ENCODE assay signal across 8 mouse cellular contexts in the genomic region with DNA sequence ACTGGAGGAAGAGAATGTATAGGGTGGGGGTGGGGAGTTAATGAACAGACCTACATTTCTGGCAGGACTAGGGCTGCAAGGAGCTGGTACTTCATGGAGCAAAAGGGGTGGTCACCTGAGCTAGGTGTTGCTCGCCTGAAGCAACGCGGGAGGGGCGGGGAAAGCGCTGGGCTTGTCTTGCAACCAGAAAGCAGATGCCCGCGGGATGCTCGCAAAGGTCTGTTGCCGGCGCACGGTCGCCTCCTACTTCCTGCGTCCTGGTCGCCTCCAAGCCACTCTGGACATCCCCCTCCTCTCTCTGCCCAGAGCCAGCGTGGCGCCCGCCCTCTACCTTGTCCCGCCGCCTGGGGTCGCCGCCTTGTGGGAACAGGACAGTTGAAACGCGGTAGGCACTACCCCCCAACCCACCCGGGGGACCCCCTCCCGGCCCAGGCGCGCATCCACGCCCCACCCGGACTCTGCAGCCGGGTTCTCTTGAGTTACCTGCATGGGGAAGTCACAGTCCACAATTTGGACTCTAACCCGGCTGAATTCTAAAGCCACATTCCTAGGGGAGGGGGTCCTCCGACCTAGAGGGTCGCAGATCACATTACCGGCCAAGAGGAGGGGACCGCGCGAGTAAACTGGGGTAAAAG. TPM values are rescaled to one million over a fixed set of nuclear protein-coding genes. Genes with fewer than 3 reads are reported as not detected.
DNase-seq lines count a peak whose midpoint lies in the region; ATAC-seq and TF ChIP-seq lines count a peak whose summit lies in the region.

No protein-coding gene starts in this region.

- H3K4me1 ChIP-seq in testis, adult 2 months (ENCODE audit: control insufficient read depth, insufficient read depth, low read length) = peaks cover 10% of the 10 kb centered on the region

- no peaks in the 10 kb centered on the region; the same call in 1 of the 2 replicates for H3K36me3 ChIP-seq in testis, adult 2 months (ENCODE audit: control insufficient read depth, insufficient read depth, low read length)

- TF ChIP-seq POLR2A in testis, adult 2 months (IDR thresholded peaks at IDR 0.05; ENCODE audit: control insufficient read depth, low read depth, low read length) = 0 out of 2 replicates have a peak, but pooled peaks have one; percentile 13

- no peak for TF ChIP-seq CTCF in gastrocnemius, adult 2 months (IDR thresholded peaks at IDR 0.05)
- TF ChIP-seq CTCF in testis, adult 2 months (IDR thresholded peaks at IDR 0.05; ENCODE audit: control insufficient read depth, insufficient read depth, insufficient replicate concordance, low read depth, low read length) = no peak

- H3K27ac ChIP-seq in gastrocnemius, adult 2 months = no peak overlapping the region
- peak overlapping the region; percentile 65 for H3K27ac ChIP-seq in testis, adult 2 months (ENCODE audit: control insufficient read depth, insufficient read depth, low read depth, low read length)

- intact Hi-C loops in gastrocnemius, adult 2 months (cut with DNase I) = no loop called here
- intact Hi-C loops in heart, postnatal 10 days (cut with DNase I) = loop anchor here (2.0 kb wide), 1 partner anchor 34 kb away; no protein-coding TSS in a partner anchor

- 0 out of 2 replicates have a peak, but pooled peaks have one; percentile 12 for ATAC-seq in megakaryocyte-erythroid progenitor cell, adult 5-6 weeks (replicated peaks; ENCODE audit: low FRiP score, low TSS enrichment, poor library complexity, severe bottlenecking)

- peak overlapping the region; percentile 92 for H3K4me3 ChIP-seq in gastrocnemius, adult 2 months
- peak overlapping the region; percentile 85 for H3K4me3 ChIP-seq in testis, adult 2 months (ENCODE audit: control insufficient read depth, low read depth, low read length)

- DNase-seq in gastrocnemius, adult 2 months = peak; percentile 37
- no peak for DNase-seq in gastrocnemius, postnatal 25 days
- peak; percentile 66 for DNase-seq in MN1 (ENCODE audit: low spot score)
- peak; percentile 86 for DNase-seq in embryo, embryonic 10 days (ENCODE audit: low spot score)
- peak; percentile 24 to 30 for DNase-seq in heart, postnatal 10 days
- peak; percentile 38 to 67 for DNase-seq in kidney, postnatal 36 days

- H3K27me3 ChIP-seq in testis, adult 2 months (ENCODE audit: control insufficient read depth, insufficient read depth, low read length) = no peaks in the 10 kb centered on the region

RNA-seq across cellular contexts. Expression of gene Helz, which starts 0.9 kb away (rescaled TPM):
- total RNA-seq in gastrocnemius, adult 2 months (2021) = 10 to 100 TPM; 16.2 to 21.1 TPM
- 10 to 100 TPM; 14.7 to 16.9 TPM for total RNA-seq in gastrocnemius, postnatal 25 days (2021)
- total RNA-seq in heart, postnatal 10 days (2021) = 10 to 100 TPM; 26.7 to 31.8 TPM
- total RNA-seq in megakaryocyte-erythroid progenitor cell, adult 5-6 weeks (2014; fragmentation: Nextera tagmentation) = 30.8 and 37.3 TPM in 2 replicates
- 21.4 and 22.3 TPM in 2 replicates for total RNA-seq in megakaryocyte-erythroid progenitor cell, adult 5-6 weeks (2017)
- 17.2 and 18.2 TPM in 2 replicates for polyA plus RNA-seq in testis, adult 2 months (2012; rRNA removed)
